Mouse (Mus musculus) cerebral cortex, adult 2 months (tissue): ENCODE results near the gene Olfr223.

ENCODE experiments used
- WGBS: fragments of 180-500 bp; shearing (Covaris S2); methylation state at CpG from one replicate; pipeline ENCODE4 v1.1.7; 2018; 5-methylcytosine and 5-hydroxymethylcytosine counted together

The Olfr223 gene

GRCm38 (mm10) chr11:59593189-59593588 lies at the start of gene Olfr223:
Gene Olfr223 (minus strand): TSS chr11:59593289.
- 92% methylated on average over 6 of the region's 6 CpGs for WGBS

GRCm38 (mm10) chr11:59642420-59642819 lies 49.3 kb upstream of the Olfr223 start:
- 90% methylated on average over 8 of the region's 8 CpGs for WGBS

GRCm38 (mm10) chr11:59641227-59641626 lies 48.1 kb upstream of the Olfr223 start:
- 75% methylated on average over 5 of the region's 5 CpGs for WGBS

DNA sequence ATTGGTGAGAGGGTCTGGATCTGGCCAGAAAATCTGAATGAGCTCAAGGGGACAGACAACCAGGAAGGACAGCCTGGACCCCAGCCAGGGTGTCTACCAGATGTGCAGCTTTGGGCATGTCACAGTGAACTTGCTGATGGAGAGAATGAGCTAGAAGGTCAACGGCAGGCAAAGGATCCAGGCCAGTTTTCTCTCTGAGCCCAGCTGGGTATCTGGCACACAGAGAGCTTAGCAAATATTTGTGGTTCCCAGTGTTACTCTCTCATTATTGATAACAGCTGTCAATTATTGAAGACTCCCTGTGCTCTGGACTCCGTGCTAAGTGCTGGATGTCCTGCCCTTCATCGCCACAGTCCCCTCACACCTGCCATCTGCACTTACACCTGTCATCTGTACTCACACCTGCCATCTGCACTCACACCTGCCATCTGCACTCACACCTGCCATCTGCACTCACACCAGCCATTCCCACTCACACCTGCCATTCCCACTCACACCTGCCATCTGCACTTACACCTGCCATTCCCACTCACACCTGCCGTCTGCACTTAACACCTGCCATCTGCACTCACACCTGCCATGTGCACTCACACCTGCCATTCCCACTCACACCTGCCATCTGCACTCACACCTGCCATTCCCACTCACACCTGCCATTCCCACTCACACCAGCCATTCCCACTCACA lies 47.0 kb upstream of the Olfr223 start:
- WGBS: 75% methylated on average over 4 of the region's 4 CpGs

- 78% methylated on average over 7 of the region's 7 CpGs for WGBS
These were observed 43.8 kb upstream of the Olfr223 start for GRCm38 (mm10) chr11:59636695-59637414.

- WGBS: 64% methylated on average over 12 of the region's 12 CpGs
These were observed 43.0 kb upstream of the Olfr223 start for GRCm38 (mm10) chr11:59635821-59636694.

DNA sequence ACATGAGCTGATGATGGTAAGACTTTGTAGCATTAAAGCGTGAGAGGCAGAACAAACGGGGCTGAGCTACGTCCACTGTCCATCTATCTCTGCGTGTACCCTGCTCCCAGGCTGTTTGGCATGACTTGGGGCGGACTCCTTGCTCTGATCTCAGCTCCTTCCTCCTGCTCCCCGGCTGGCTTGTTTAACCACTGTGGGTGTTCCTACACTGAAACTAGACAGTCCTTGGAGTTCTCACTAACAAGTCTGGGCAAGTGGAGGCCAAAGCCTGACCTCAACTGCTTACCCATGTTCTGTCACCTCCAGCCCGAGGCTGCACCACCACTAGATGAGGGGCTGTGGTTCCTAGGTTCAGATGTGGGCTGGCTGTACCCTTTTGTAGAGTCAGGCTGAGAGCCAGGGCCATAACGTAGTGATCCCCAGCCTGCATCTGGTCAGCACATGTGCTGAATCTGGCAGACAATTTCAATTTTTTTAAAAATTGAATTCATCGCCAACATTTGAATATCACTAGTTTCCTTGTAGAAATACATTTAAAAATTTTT lies 42.2 kb upstream of the Olfr223 start:
- WGBS: 94% methylated on average over 9 of the region's 9 CpGs

GRCm38 (mm10) chr11:59634001-59634660 lies 41.0 kb upstream of the Olfr223 start:
- WGBS: 91% methylated on average over 7 of the region's 7 CpGs

- 23% methylated on average over 5 of the region's 5 CpGs for WGBS
These were observed 39.9 kb upstream of the Olfr223 start for GRCm38 (mm10) chr11:59633037-59633436.

DNA sequence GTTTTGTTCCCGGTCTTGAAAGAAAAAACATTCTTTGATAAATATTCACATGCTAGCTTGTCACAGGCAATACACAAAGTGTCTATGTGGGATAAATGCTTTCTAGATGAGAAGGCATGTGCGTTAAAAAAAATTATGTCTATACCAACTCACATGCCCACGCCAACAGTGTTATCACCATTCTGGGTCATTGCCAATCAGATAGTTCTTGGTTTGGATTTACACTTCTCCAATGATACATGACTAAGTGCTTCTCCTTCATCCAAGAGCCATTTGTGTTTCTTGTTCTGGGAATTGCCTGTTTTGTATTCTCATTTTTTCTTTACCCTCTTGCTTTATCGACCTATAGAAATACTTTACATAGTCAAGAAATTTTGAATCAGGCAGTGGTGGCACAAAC lies 38.9 kb upstream of the Olfr223 start:
- WGBS: 79% methylated on average over 4 of the region's 4 CpGs

GRCm38 (mm10) chr11:59629871-59630270 lies 36.8 kb upstream of the Olfr223 start:
- WGBS: 63% methylated on average over 5 of the region's 5 CpGs

DNA sequence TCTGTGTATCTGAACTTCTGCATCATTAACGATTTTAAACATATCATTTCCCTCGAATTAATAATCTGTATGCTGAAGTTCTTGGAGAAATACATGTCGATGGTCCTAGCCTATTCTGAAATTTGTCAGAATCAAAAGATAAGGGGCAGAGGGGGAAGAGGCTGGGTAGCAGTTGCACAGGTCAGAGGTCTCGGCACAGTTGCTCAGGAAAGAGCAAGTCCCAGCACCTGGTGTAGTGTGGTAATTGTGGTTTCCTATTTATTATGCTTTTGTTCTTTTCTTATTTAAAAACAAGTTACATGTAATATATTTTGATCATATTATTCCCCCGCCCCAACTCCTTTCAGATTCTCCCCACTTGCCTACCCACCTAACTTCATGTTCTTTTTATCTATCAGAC lies 35.1 kb upstream of the Olfr223 start:
- 85% methylated on average over 5 of the region's 5 CpGs for WGBS

DNA sequence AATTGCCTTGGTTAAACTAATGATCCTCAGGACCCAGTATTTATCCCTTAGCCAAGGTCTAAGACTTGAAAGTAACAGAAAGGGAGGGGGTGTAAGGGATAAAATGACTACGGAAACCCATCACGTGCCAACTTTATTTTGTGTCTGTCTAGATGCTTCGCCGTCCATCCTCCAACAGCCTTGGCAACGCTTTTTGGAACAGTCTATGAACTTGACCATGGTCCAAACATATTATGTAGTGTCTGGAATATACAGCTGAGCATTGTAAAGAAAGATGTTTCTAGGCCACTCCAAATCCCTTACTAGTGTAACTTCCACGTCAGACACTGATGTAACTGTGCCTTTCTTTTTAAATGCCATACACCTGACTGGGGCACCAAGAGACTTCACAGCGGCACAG lies 33.1 kb upstream of the Olfr223 start:
- WGBS: 73% methylated on average over 7 of the region's 7 CpGs

- 27% methylated on average over 6 of the region's 6 CpGs for WGBS
These were observed 31.0 kb upstream of the Olfr223 start for GRCm38 (mm10) chr11:59624017-59624630.

- 69% methylated on average over 3 of the region's 3 CpGs for WGBS
These were observed 29.1 kb upstream of the Olfr223 start for GRCm38 (mm10) chr11:59622214-59622613.

- WGBS: 80% methylated on average over 2 of the region's 2 CpGs
These were observed 23.9 kb upstream of the Olfr223 start for GRCm38 (mm10) chr11:59616986-59617385.

GRCm38 (mm10) chr11:59614120-59614519 lies 21.0 kb upstream of the Olfr223 start:
- WGBS: 12% methylated on average over 4 of the region's 4 CpGs

DNA sequence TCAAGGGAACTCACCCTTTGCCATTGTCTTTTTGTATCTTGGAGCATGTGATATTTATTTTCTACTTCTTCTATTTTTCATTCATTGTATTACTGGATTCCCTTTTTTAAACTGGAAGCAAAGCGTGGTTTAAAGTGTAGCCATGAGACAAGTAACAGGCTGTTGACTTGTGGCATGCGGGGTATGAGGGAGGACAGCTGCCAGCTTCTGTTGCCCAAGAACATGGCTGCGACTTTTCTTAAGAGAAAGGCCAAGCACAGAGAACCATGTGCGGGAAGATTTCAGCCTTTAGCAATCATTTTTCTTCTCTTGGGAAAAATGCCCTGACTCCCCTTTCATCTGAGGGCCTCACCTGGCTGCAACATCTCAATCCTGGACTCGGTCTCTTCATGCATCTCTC lies 18.6 kb upstream of the Olfr223 start:
- WGBS: 84% methylated on average over 5 of the region's 5 CpGs

DNA sequence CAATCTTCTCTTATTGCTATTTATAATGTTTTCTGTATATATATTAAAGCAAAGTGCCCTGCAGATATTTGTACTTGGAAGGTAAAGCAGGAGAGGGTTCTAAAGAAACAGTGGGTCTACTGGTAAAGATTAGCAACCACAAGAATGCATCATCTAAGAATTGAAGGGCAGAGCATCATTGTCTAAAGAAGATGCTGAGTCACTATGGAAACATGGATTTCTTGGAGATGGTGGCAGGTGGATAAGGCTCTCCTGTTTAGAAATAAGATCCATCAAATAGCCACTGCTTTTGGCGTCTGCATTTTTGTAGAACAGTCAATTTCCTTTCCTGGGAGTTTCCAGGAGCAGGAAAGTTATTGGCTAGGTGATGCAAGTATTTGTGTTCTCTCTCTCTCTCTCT lies 9.2 kb upstream of the Olfr223 start:
- WGBS: 61% methylated on average over 1 of the region's 1 CpGs

DNA sequence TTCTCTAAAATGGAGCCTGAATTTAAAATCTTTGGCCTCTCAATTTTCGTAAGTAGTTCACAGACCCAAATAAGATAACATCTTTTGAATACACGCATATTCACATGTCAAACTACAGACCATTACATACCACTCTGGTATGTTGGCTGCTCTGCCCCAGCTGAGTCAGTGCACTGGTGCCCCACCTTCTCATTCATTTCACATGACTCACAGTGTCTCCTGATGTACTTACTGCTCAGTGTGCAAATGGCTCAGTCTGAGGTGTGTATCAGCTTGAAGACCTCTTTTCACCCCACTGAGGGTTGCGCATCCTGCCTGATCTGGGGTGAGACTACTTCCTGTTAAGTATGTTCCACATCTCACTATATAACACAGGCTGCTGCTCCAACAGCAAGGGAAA lies 7.8 kb upstream of the Olfr223 start:
- 90% methylated on average over 3 of the region's 3 CpGs for WGBS

GRCm38 (mm10) chr11:59599211-59599610 lies 6.1 kb upstream of the Olfr223 start:
- WGBS: 56% methylated on average over 7 of the region's 7 CpGs
